Mouse (Mus musculus) embryonic facial prominence, embryonic 14.5 days (tissue): ENCODE measurements at regions not wholly inside any gene's neighbourhood (a gene's known extent, or its start where the extent isn't known, plus 50 kb on each side); places are given as distances from the start of the nearest gene placed in this dataset.

Source experiments
- ATAC-seq: fragments of 200-750 bp; cut with Nextera tagmentation; 2 replicates; pipeline ENCODE4 v1.8.0; 2017; ENCODE audit warnings: low read depth, moderate number of reproducible peaks, moderate TSS enrichment
- DNase-seq: peaks from one replicate; pipeline ENCODE4 v3.0.0-alpha.2; 2015; ENCODE audit warnings: low spot score
- H3K27ac ChIP-seq: fragments of 300-500 bp; sonication (generic); replicated peaks from 2 replicates; pipeline ENCODE4 v1.5.1; 2014; ENCODE audit warnings: low read depth, mild to moderate bottlenecking, low read length, moderate library complexity
- H3K27me3 ChIP-seq: fragments of 300-500 bp; sonication (generic); replicated peaks from 2 replicates; pipeline ENCODE4 v1.6.1; 2014; ENCODE audit warnings: low read length; ENCODE audit not compliant: control insufficient read depth, insufficient read depth
- H3K36me3 ChIP-seq: fragments of 300-500 bp; sonication (generic); 2 replicates; pipeline ENCODE4 v1.6.1; 2014; ENCODE audit warnings: low read length, mixed read lengths; ENCODE audit not compliant: control insufficient read depth, insufficient read depth
- H3K4me1 ChIP-seq: fragments of 300-500 bp; sonication (generic); 2 replicates; pipeline ENCODE4 v1.6.1; 2014; ENCODE audit warnings: antibody characterized with exemption, low read length; ENCODE audit not compliant: control insufficient read depth, insufficient read depth
- H3K4me2 ChIP-seq: fragments of 300-500 bp; sonication (generic); 2 replicates; pipeline ENCODE4 v1.6.1; 2014; ENCODE audit warnings: low read depth, mild to moderate bottlenecking, low read length, moderate library complexity, mixed read lengths
- H3K4me3 ChIP-seq: fragments of 300-500 bp; sonication (generic); 2 replicates; pipeline ENCODE4 v1.5.1; 2014; ENCODE audit warnings: low read depth, mild to moderate bottlenecking, low read length
- H3K9ac ChIP-seq: fragments of 300-500 bp; sonication (generic); 2 replicates; pipeline ENCODE4 v1.6.1; 2014; ENCODE audit warnings: low read depth, mild to moderate bottlenecking, low read length, moderate library complexity, mixed read lengths
- H3K9me3 ChIP-seq: fragments of 300-500 bp; sonication (generic); 2 replicates; pipeline ENCODE4 v1.6.1; 2016; ENCODE audit warnings: low read length; ENCODE audit not compliant: control insufficient read depth
- WGBS: fragments of 180-500 bp; shearing (Covaris S2); extraction: QIAGEN DNeasy Blood & Tissue Kit; methylation state at CpG from one replicate; pipeline ENCODE4 v1.1.7; 2014; 5-methylcytosine and 5-hydroxymethylcytosine counted together

- no peak overlapping the region for H3K9ac ChIP-seq
- no peak overlapping the region for H3K27ac ChIP-seq
- H3K9me3 ChIP-seq = no peaks in the 10 kb centered on the region
- no peaks in the 10 kb centered on the region for H3K36me3 ChIP-seq
- DNase-seq (no peak), ATAC-seq (no peak)
- no peaks in the 10 kb centered on the region; the same call in 1 of the 2 replicates for H3K4me1 ChIP-seq
- no peak overlapping the region for H3K4me2 ChIP-seq
- WGBS = 77% methylated on average over 11 of the region's 11 CpGs
- no peaks in the 10 kb centered on the region for H3K27me3 ChIP-seq
- no peak overlapping the region for H3K4me3 ChIP-seq
Observed at GRCm38 (mm10) chr13:107862793-107863654, 181.2 kb upstream of the Smim15 start.

DNA sequence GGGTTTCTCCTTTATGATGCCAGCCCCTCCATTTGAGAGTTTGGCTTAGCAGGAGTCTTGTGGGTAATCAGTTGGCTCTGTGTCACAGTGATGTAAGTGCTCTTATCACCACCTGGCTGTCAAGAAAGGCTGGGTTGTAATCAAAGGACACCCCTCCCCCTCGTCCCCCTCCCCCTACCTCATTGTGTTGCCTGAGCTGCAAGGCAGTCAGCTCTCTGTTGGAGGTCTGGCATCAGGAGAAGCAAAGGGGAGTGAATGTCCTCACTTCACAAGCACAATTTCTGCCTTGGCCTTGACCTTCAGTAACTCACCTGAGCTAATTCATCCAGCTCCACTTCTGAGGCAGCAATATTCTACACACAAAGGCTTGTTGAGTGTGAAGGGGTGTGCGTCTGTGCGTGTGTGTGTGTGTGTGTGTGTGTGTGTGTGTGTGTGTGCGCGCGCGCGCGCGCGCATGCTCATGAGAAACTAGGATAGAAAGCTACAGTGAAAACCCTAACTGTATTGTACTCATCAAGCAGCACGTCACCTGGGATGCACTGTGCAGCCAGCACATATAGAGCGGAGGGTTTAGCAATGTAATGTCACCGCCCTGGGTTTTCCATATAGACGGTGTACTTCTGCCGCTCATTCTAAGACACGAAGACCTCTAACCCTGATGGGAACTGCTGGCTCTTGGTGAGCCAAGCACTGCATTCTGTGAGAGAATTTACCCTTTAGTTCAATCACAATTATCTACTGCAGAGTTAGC, 182.7 kb upstream of the Smim15 start:
- no peaks in the 10 kb centered on the region for H3K27me3 ChIP-seq
- H3K9ac ChIP-seq = no peak overlapping the region
- no peak for DNase-seq
- H3K36me3 ChIP-seq = no peaks in the 10 kb centered on the region
- ATAC-seq = no peak
- H3K4me2 ChIP-seq = no peak overlapping the region
- no peak overlapping the region for H3K4me3 ChIP-seq
- H3K4me1 ChIP-seq = peaks cover under 1% of the 10 kb centered on the region; the same call in 1 of the 2 replicates
- WGBS = 82% methylated on average over 17 of the region's 17 CpGs
- H3K9me3 ChIP-seq = no peaks in the 10 kb centered on the region
- no peak overlapping the region for H3K27ac ChIP-seq

- Histone ChIP-seq H3K4me1 (0 out of 2 replicates have a peak, but pooled peaks cover 7% of the 10 kb centered on the region), H3K4me2 (no peak overlapping the region), H3K4me3 (no peak overlapping the region), H3K36me3 (no peaks in the 10 kb centered on the region), H3K9me3 (no peaks in the 10 kb centered on the region), H3K27me3 (no peaks in the 10 kb centered on the region), H3K27ac (no peak overlapping the region), H3K9ac (no peak overlapping the region)
- ATAC-seq (no peak), DNase-seq (no peak)
- WGBS = 69% methylated on average over 13 of the region's 13 CpGs
Observed at GRCm38 (mm10) chr13:107857043-107857755, 187.0 kb upstream of the Smim15 start.

DNA sequence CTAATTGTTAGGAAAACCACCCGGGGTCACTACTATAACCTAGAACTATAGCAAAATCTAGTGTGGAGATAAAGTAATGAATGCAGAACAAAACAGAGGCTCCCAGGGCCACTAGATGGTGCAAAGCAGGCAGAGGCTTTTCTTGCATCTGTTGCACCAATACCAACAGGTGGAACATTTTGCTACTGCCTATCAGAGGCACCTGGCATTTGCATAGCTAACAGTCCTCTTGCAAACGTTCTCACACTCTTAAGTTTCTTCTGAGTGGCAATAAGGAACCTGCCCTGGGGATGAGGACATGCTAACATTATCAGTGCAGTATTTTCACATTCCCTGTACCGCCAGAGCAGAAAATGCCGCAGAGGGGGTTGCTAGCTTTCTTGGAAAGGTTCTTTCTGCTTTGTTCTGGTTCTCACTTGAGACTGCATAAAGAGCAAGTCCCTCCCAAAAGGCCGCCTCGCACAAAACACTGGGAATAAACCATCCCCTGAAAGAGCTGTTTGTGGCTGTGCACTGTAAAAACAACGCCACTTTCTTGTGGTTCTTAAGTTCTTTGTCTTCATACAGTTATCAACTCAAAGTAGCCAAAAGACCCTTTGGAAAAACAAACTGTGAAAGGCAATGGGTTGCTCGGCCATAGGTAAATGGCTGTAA, 193.2 kb upstream of the Smim15 start:
- DNase-seq (no peak), ATAC-seq (no peak)
- H3K9me3 ChIP-seq = no peaks in the 10 kb centered on the region
- no peaks in the 10 kb centered on the region for H3K27me3 ChIP-seq
- no peak overlapping the region for H3K4me2 ChIP-seq
- H3K9ac ChIP-seq = no peak overlapping the region
- H3K36me3 ChIP-seq = no peaks in the 10 kb centered on the region
- peaks cover 28% of the 10 kb centered on the region for H3K4me1 ChIP-seq
- WGBS = 68% methylated on average over 8 of the region's 8 CpGs
- no peak overlapping the region for H3K27ac ChIP-seq
- H3K4me3 ChIP-seq = no peak overlapping the region

DNA sequence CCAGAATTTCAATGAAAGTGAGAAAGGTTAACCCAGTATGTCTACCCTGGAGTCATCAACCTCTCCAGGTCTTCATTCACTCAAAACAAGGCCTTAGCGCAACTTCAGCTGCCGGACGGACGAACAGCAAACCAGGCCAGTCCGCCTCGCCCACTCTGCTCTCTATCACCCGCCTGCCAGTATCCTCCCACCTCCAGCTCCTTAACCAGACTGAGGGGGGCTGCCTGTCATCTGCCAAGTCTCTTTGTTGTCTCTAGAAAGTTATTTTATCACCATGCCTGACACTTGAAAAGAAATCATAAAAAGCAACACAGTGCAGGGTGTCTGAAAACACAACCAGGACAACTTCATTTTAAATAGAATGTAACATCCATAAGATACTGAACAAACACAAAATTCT, 195.4 kb upstream of the Smim15 start:
- Histone ChIP-seq H3K36me3 (no peaks in the 10 kb centered on the region), H3K4me3 (no peak overlapping the region), H3K9me3 (no peaks in the 10 kb centered on the region), H3K27ac (no peak overlapping the region), H3K4me1 (peaks cover 33% of the 10 kb centered on the region), H3K9ac (no peak overlapping the region), H3K27me3 (no peaks in the 10 kb centered on the region), H3K4me2 (no peak overlapping the region)
- WGBS = 77% methylated on average over 7 of the region's 7 CpGs
- ATAC-seq (no peak), DNase-seq (no peak)

DNA sequence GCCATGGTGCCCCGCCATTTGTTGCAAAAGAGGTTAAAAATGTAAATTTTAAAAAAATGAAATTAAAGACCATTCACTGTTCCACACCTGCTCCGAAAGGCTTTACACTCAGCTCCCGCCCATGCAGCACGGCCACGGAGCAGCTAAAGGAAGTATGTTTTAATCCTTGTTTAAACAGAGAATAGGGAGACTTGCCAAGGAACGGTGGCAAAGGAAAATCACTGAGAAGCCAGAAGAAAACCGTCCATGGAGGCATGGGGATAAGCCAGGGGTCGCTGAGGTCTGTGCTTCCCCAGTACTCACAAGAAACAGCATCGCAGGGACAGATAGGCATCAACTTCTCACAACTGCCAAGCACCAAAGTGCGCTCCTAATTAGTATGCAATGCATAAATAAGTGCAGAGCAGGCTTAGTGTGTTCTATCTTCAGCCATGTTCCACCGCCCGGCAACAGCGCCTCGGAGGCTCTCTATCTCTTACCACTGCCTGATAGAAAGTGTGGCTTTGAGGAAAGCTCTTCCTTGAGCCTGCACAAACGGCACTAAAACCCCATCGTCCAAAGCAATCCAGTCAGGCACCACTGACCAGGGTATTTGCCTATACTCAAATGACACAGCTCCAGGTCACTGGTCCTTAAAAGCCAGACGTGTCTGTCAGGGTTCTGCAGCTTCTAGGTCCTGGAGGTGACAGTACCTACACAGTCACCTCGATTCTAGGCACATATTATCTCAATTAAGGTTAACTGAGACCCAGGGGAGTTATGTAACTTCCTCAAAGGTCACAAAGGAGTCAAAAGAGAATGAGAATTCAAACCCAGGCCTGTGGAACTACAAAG, 196.8 kb upstream of the Smim15 start:
- Histone ChIP-seq H3K9ac (peak overlapping the region; percentile 47; the same call in 1 of the 2 replicates), H3K4me2 (peak overlapping the region; percentile 54), H3K27me3 (no peaks in the 10 kb centered on the region), H3K4me3 (peak overlapping the region; percentile 26), H3K4me1 (peaks cover 38% of the 10 kb centered on the region), H3K9me3 (no peaks in the 10 kb centered on the region), H3K36me3 (no peaks in the 10 kb centered on the region), H3K27ac (peak overlapping the region; percentile 74; the same call in 1 of the 2 replicates)
- ATAC-seq (peak; percentile 70), DNase-seq (peak; percentile 80)
- 32% methylated on average over 18 of the region's 18 CpGs for WGBS

DNA sequence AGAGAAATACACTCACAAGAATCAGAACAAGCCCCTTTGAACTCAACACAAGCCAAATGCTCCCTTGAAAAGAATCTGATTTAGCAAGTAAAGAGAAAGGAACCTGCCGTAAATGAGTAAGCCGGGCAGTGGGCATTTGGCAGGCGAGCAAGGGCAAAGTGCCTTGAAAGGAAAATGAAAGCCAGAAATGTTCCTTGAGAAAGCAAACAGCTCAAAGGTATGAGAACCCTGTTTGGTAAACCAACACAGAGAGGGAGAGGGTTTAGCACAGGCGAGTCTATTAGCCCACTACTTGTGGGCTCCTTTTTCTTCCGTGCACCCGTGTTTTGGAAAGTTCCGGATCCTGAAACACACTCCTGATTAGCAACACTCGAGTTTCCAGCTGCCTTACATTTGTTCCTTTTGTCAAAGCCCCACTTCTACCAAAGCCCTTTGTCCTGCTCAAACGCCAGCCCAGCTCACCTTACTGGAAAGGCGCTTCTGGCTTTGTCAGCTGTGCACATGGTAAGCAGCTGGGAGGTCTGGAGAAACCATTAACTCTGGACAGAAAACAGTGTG, 197.5 kb upstream of the Smim15 start:
- peak overlapping the region; percentile 54 for H3K4me2 ChIP-seq
- H3K4me1 ChIP-seq = peaks cover 38% of the 10 kb centered on the region
- DNase-seq (peak; percentile 86), ATAC-seq (peak; percentile 77)
- H3K9ac ChIP-seq = peak overlapping the region; percentile 47
- 18% methylated on average over 10 of the region's 10 CpGs for WGBS
- H3K27ac ChIP-seq = peak overlapping the region; percentile 74
- H3K4me3 ChIP-seq = peak overlapping the region; percentile 26
- H3K36me3 ChIP-seq = no peaks in the 10 kb centered on the region
- no peaks in the 10 kb centered on the region for H3K27me3 ChIP-seq
- no peaks in the 10 kb centered on the region for H3K9me3 ChIP-seq
